Mouse (Mus musculus): ENCODE measurements around the gene Pigk.

Pigk gene

DNA sequence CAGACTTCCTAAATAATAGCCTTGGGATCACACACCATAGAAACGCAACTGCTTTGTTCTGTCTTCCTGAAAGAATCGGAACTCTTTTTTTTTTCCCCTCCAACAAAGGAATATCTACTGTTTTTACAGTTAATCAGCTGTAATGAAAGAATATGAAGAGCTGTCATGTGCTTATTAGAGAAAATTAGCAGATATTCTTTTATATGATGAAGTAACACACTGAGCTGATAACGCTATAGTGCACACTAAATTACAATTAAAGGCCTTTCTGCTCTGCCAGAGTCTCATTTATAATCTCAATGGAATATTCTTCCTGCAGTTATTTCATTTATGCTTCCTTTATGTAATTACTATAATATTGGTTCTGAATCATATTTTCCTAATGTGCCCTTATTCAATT is 128.7 kb downstream of the Pigk start:
- no peak for DNase-seq (ENCODE audit: low spot score)

DNA sequence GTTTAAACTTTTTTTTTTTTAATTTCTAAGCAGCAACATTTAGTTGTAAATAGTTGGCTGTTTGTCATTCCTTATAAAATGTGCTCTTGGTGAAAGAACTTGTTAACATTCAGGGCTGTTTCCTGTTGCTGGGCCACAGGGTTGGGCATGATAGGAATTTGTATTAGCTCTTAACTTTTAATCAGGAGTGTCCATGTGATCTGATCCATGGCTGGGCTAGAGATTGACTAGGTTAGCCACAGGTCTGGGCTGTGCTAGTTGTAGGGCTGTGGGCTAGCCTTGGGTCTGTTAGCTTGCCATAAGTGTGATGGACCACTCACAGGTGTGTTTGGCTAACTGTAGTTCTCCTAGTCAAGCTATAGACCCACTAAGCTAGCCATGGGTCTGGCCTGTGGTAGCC is 130.0 kb downstream of the Pigk start:
- DNase-seq (ENCODE audit: low spot score), result no peak

DNA sequence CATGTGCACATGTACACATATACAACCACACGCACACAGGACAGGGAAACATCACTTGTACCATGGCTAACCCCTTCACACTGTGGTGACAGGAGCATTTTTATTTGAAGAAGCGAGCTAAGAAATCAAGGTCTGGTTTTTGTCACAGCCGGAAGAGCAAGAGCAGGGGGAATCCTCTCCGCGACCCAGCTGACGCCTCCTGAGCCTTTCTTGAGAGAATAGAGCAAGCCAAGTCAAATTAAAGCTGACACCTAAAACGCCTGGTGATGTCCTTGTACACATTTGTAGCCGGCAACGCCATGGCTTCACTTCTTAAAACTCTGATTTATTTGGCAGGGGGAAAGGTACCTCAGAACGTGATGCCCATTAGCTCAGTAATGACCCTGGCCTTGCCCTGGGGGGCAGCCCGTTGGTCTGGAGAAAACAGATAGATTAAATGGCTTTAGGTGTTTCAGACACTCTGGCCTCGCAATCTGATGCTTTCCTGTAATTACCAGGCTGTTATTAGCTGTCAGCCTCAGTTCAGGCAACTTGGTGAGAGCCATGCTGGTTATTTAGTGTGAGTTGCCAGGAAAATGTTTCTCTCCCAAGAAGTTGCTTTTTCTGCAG is 141.2 kb downstream of the Pigk start:
- DNase-seq (ENCODE audit: low spot score), result no peak

DNA sequence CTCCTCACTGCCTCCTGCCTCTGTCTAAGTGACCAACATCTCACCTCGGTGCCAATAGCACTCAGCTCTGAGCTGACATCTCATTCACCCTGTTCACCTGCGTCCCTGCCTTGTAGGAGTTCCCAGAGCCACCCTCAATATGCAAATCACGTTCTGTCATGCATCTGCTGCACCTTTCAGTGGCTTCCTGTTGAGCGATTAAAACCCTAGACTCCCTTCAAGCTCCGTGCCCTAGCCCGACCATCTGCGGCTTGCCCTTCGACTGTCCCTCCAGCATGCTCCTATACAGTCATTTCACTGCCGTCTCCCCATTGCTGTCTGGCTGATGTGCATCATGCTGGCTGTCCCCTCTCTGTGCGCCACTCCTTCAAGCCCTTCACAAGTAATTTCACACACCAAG is 142.2 kb downstream of the Pigk start:
- no peak for DNase-seq (ENCODE audit: low spot score)

DNA sequence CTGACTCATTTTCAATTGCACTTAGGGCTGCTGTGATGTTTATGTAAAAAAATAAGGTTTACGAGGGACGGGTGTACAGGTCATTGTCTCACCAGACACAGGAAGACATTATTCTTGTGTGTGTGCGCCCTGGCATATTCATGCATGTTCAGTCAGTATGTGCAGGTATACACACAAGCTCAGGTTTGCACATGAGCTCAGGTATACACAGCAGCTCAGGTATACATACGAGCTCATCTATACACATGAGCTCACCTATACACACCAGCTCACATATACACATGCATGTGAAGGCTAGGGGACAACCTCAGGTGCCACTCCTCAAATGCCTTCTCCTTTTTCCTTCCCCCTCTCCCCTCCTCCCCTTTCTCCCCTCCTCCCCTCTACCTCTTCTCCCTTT is 147.6 kb downstream of the Pigk start:
- no peak for DNase-seq (ENCODE audit: low spot score)

DNA sequence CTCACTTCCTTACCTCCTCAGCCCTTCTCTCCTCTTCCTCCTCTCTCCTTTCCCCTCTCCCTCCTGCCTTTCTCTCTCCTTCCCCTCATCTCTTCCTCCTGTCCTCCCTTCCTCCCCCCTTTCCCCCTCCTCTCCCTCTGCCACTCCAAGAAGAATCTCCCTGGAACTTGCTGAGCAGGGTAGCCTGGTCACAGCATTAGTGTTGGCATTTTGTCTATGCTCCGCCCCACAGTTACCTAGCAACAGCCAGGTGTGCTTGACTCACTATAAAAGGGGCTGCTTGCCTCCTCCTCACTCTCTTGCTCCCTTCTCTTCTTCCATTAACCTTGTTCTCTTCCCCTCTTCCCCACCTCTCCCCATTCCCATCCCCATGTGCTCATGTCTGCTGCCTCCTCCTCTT is 148.1 kb downstream of the Pigk start:
- DNase-seq (ENCODE audit: low spot score), result no peak

DNA sequence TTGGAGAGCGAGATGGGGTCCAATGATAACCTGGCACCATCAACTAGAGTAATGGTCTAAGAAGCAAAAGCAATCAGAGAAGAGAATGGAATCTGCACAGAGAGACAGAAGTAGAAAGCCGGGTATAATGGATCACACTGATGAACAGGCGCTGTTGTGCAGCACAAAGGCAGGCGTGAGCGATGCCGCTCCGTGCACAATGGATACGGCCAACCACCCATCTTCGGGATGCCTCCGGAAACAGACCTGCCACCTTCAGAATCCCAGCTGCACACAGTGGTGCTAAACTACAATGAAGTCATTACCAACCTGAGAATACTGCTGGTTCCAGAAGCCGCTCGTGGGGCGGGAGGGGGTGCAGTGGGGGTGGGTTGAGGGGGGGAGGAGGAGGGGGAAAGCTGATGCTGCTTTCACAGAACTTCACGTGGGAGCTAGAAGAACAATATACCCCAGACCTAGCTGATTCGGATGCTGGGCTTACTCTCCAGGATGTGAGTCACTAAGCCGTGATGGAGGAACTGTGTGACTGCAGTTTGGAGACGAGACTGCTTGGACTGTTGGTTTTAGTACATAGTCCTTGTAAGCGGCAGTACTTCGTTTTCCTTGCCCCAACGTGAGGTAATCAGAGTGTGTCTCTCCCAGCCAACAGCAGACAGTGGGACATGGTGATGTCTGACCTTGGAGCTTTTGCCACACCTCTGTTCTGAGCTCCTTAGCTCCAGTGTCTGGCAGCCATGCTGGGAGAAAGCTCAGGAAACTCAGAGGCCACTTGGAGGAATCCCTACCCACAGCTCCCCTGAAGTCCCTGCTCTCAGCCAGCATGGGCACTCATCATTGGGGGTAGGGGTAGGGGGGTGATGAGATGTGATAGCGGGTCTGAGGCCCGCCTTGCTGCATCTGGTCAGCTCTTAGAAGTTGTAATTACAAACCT is 152.4 kb downstream of the Pigk start:
- DNase-seq (ENCODE audit: low spot score), result no peak

DNA sequence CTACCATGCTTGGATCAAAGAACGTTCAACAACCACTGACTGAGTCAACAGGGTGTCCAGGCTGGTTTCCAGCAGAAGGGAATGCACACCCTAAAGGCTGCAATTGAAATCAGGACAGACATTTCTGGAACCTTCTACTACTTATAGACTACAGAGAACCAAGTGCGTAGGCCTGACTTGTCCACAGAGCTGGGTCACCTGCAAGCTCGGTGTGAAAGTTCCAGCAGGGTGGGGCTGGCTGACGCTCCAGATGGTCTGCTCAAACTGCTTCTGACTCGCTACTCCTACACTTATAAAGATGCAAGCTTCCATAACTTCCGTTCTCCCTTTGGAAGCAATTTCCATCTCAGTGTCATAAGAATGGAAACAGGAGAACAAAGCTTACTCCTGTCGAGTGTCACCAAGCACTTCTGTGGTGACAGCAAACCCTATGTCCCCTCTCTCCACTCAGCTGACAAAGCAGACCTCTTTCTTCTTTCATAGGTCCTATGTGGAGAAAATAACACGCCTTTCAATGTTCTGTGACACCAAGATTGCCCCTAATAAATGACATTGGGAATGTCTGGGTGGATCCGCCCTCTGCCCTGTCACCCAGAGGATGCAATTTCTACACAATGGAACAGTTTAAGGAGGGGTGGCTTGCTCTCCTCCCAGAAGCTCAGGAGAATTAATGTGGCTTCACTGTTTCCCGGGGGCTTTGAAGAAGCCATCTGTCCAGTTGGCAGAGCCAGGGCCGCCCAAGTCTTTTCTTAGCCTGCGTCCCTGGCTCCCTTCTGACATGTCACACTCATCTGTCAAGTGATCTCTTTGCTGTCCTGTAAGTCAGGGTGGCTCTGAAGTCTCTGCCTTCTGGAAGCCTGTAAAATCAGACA is 154.0 kb downstream of the Pigk start:
- no peak for DNase-seq (ENCODE audit: low spot score)

DNA sequence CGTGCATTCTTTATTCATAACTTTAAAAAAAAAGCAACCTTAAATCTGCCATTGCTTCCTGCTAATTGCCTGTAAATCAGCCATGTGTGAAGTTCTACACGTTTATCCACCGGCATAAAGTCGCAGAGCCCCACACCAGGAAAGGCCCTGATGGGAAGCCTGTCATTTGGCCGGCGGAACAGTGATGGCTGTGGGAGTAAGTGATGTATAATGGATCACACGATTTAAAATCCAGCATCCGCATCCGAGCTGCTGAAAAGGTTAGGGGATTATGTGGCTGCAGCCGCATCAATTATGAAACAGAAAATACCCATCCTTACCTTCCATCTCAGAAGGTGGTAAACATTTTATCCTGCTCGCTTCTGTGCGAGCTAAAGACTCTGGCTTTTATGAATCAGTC is 158.2 kb downstream of the Pigk start:
- no peak for DNase-seq (ENCODE audit: low spot score)

DNA sequence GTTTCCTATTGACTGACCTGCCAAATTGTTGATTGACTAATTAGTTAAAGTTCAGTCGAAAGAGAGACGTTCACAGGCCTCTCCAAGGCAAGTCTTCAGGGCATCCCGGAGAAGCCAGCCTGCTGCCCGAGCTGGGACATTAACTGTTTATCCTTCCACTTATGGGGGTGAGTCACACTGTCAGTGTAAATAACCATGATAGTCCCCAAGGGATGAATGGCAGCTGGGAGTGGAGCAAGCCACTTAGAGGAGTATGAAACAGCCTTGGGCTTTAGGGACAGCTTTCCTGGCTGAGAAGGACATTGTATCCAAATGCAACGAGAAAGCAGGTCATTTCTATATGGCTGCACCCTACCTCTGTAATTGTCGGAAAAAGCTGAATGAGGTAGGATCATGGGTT is 158.7 kb downstream of the Pigk start:
- DNase-seq (ENCODE audit: low spot score), result no peak

DNA sequence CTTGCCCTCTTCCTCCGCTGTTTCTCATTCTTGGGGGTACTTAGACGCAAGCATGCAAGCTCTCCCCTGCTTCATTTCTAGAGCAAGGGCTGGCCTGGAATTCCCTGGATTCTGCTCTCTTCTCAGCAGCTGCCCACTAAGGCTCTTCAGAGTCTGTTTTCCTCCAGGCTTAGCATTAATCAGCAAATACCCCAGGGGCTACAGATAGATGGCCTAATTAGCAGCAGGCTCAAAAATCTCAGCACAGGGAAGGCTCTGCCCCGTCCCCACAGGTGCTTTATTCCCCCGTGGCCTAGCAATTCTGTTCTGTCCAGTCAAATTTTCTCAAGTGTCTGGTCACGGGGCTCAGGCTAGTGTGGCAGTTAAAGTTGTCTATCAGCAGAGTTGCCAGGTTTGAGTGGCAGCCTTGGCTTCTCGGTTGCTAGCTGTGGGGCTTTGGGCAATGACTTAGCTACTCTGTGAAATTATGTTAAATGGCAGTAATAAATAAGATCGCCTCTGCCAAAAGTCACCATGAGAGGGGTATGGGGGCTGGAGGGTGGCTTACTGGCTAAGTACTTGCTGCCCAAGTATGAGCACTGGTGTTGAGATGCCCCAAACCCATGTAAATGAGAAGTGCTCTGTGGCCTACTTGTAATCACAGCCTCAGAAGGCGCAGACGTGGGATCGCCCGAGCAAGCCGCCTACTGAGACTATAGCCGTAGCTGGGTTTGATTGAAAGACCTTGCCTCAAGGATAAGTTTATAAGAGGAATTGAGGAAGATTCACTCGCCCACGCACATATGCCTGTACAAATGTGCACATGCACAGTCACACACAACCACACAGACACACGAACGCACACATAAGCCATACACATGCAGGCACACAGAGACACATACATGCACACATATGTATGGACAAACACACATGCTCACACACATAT is 160.8 kb downstream of the Pigk start:
- no peak for DNase-seq (ENCODE audit: low spot score)

DNA sequence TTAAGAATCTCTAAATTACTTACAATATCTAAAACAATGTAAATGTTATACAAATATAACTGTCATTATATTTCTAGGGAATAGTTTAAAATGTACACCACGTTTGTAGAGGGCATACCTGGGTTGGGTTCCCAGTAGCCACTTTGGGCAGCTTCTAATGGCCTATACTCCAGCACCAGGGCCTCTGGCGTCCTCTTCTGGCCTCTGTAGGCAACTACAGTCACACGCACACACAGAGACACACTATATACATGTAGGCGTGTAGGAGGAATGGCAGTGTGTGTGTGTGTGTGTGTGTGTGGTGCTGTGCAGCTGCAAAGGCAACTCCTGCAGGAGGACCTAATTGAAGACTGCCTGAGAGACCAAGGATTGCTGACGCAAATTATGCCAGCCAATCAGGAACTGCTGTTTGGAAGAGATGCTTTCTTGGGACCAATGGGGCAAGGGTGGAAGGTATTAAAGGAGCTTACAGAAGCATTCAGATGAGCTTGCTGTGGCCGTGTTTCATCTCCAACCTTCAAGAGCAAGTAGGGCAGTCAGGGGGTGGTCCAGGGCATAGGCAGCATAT is 161.9 kb downstream of the Pigk start:
- DNase-seq (ENCODE audit: low spot score), result no peak

DNA sequence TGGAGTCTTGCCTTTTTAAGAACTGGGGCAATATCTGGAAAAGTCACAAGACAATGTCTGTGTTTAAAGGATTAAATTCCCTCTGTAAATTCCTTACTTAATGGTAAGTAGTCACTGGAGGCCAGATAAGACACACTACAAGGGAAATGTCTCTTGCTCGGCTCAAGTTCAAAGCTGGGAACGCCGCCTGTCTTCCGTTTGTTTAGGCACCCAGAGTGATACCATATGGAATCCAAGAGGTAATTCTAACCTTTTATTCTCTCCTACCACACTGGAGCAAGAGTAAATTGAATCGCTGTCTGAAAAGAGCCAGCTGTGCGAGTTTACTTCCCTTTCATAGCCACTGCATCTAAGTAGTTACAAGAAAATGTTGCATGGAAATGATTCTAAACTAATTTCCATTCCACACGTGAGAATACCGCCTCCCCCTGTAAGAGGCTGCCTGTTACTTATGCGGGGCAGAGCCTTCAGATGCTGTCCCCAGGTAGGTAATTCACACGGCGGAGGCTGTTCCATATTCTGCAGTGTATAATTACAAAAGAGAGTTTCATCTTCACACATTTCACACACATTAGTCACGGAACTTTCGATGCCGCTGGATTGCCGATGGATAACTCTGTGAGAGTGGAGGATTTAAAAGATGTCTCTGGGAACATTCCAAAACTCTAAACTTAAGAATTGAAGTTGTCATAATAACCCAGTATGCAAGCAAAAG is 166.4 kb downstream of the Pigk start:
- DNase-seq (ENCODE audit: low spot score), result no peak

DNA sequence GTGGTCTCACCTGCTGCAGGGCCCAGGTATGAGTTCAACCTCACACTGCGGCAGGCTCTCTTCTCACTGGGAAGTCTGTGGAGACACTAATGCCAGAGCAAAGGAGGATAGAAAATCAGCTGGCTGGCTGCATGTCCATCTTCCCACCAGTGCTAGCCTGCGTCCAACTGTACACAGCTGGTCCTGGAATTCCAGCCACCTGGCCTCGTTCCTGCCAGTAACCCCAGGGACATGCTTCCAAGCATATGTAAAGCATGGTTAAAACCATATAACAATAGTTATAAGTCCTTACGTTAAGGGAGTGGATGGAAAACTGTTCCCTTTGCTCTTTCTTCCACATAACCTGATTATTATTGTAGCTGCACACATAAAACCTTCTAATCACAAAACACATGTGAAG is 167.8 kb downstream of the Pigk start:
- no peak for DNase-seq (ENCODE audit: low spot score)

DNA sequence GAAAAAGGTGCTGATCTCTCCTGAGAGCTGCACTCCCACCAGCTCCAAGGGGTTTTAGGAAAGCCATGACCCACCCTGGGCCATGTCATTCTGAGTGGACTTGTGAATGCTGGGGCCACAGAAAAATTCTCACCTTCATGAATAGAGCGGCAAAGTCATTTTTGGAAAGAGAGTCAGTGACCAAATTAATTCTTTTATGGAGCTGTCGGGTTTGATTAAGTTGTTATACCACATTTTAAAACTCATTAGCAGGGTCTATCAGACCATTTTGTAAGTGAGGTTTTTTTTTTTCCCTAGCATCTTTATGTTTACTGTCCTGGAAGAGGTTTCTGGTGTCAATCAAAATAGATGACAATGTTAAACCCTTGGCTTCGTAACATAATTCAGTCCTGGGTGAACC is 169.7 kb downstream of the Pigk start:
- DNase-seq (ENCODE audit: low spot score), result no peak

DNA sequence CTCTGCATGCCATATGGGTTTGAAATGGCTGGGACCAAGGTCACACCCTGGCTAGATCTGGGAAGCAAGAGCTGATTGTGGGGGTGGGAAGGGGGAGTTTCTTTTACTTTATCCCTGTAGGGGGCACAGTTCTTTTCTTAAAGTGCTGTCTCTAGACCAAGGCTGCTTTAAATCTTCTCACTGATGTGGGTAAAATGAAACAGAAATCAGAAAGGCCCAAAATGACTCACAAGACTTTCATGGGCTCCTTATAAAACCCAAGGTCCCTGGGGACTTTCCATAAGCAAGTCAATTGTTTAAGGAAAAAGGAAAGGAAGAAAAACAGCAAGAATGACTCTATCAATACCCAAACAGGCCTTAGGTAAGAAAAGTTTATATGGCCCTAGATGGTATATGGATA is 172.8 kb downstream of the Pigk start:
- no peak for DNase-seq (ENCODE audit: low spot score)

DNA sequence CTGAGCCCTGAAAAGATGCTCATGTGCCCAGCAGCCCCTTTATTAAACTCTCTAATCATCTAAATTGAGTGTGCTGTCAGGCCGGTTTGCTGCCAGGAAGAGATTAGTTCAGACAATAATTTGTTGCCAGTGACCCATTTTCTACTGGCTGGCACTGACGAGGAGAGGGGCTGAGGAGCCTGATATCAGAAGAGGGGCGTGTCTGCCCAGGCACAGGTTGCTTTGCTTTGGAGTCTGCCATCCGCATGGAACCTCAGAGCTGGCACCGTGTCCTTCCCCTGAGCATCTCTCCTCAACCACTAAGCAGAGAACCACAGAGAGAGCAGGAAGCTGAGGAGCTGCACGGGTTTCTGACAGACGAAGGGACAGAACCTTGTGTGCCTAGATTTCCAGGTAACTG is 174.2 kb downstream of the Pigk start:
- DNase-seq (ENCODE audit: low spot score), result no peak

DNA sequence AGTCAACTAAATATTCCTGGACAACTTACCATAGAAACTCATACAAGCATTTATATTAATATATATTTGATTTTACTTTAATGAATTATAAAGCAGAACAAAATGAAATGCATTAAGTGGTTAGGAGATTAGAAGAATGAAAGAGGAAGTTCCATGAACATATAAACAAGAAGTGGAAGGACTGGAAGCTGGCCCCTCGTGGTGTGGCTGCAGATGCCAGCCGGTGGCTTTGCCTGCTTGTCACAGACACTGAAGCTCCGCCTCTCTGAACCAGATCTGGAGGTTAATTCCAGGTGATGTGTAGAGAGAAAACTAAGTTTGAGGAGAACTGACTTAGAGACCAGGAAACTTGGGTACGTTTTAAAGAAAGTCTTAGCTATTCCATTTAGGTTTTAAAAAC is 181.0 kb downstream of the Pigk start:
- DNase-seq (ENCODE audit: low spot score), result no peak

DNA sequence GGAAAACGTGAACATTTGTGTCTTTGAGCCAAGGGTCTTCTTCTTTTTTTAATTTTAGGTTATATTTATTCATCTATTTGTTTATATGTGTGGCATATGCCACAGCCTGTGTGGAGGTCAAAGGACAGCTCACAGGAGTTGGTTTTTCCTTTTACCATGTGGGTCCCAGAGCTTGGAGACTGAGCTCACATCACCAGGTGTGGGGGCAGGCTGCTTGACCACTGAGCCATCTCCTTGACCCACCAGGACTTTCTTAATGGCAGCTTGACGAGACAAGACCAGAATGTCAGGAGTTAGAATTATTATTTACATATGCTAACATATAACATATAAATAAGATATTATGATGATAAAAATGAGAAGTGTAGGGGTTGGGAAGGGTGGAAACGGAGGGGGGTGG is 182.2 kb downstream of the Pigk start:
- DNase-seq (ENCODE audit: low spot score), result no peak

DNA sequence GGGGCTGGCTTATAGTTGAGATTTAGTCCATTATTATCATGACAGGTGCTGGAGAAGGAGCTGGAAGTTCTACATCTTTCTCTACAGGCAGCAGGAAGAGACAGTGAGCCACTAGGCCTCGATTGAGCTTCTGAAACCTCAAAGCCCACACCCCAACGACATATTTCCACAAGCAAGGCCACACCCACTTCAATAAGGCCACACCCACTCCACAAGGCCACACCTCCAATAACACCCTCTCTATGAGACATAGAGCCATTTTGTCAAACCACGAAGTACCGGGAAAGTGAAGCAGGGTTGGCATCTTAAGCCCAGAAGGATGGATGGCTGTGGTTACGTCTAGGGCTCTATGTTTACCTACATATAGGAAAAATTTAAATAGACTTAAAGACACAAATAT is 183.3 kb downstream of the Pigk start:
- DNase-seq (ENCODE audit: low spot score), result no peak

DNA sequence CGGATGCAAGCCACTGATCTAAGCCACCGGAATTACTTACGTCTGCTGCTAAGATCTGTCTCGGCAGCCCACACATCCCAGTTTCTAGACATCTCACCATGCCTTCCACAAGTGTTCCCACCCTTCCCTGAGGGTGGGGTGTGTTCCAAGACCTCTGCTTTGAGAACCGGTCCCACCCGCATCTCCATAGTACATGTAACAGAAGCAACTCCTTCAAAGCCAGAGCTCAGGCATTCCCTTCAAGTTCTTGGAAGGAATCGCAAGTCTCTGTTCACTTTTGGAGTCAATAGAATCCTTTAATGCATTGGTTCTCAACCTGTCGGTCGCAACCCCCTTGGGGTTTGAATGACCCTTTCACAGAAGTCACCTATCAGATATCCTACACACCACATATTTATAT is 185.0 kb downstream of the Pigk start:
- DNase-seq (ENCODE audit: low spot score), result no peak
